Mouse (Mus musculus): ENCODE results near the gene L3mbtl1. TPM values are rescaled to one million over a fixed set of nuclear protein-coding genes. Genes with fewer than 3 reads are reported as not detected.

The L3mbtl1 gene
- polyA plus RNA-seq, 1 experiment from 2014 or later, result 0.11 TPM

GRCm38 (mm10) chr2:162985923-162986322, 42.7 kb downstream of the L3mbtl1 start:
- no peaks in the 10 kb centered on the region for H3K36me3 ChIP-seq
- no peak for DNase-seq (ENCODE audit: low spot score)
- no peaks in the 10 kb centered on the region for H3K9me3 ChIP-seq (replicated peaks)
- 0 out of 2 replicates have a peak, but pooled peaks cover 6% of the 10 kb centered on the region for H3K4me1 ChIP-seq
- no peaks in the 10 kb centered on the region for H3K27me3 ChIP-seq (ENCODE audit: low read depth, poor library complexity, severe bottlenecking)
- 78% methylated on average over 3 of the region's 3 CpGs for WGBS
- no peak overlapping the region for H3K4me3 ChIP-seq
- no peak overlapping the region for H3K27ac ChIP-seq

- Histone ChIP-seq H3K9me3 (replicated peaks) (no peaks in the 10 kb centered on the region), H3K27me3 (ENCODE audit: low read depth, poor library complexity, severe bottlenecking) (no peaks in the 10 kb centered on the region)
Measured at GRCm38 (mm10) chr2:162986764-162987163, 43.5 kb downstream of the L3mbtl1 start.

GRCm38 (mm10) chr2:162987218-162987617, 43.9 kb downstream of the L3mbtl1 start, which contains the start of gene Sgk2:
TSS of gene Sgk2 (plus strand) at chr2:162987330.
- 64% methylated on average over 8 of the region's 8 CpGs for WGBS
- Histone ChIP-seq H3K27ac (no peak within 1 kb of the TSS), H3K4me1 (0 out of 2 replicates have a peak, but pooled peaks cover 6% of the 10 kb centered on the region), H3K9me3 (replicated peaks) (no peaks in the 10 kb centered on the region), H3K4me3 (no peak within 1 kb of the TSS), H3K27me3 (ENCODE audit: low read depth, poor library complexity, severe bottlenecking) (no peaks in the 10 kb centered on the region), H3K36me3 (no peaks in the 10 kb centered on the region)
- DNase-seq (ENCODE audit: low spot score), result no peak

More at GRCm38 (mm10) chr2:162986764-162987163, 43.5 kb downstream of the L3mbtl1 start:
- no peak for DNase-seq (ENCODE audit: low spot score)
- Histone ChIP-seq H3K27ac (no peak overlapping the region), H3K4me1 (0 out of 2 replicates have a peak, but pooled peaks cover 6% of the 10 kb centered on the region), H3K4me3 (no peak overlapping the region), H3K36me3 (no peaks in the 10 kb centered on the region)
- WGBS, result 93% methylated on average over 3 of the region's 3 CpGs

GRCm38 (mm10) chr2:162988235-162988634, 45.0 kb downstream of the L3mbtl1 start:
- WGBS, result 89% methylated on average over 4 of the region's 4 CpGs

GRCm38 (mm10) chr2:162991394-162992083, 48.3 kb downstream of the L3mbtl1 start:
- no peaks in the 10 kb centered on the region for H3K9me3 ChIP-seq (replicated peaks)
- H3K4me1 ChIP-seq, result 0 out of 2 replicates have a peak, but pooled peaks cover 6% of the 10 kb centered on the region
- no peak for DNase-seq (ENCODE audit: low spot score)
- no peaks in the 10 kb centered on the region for H3K27me3 ChIP-seq (ENCODE audit: low read depth, poor library complexity, severe bottlenecking)
- H3K4me3 ChIP-seq, result no peak overlapping the region
- H3K27ac ChIP-seq, result no peak overlapping the region
- no peaks in the 10 kb centered on the region for H3K36me3 ChIP-seq
- 43% methylated on average over 6 of the region's 6 CpGs for WGBS

More at GRCm38 (mm10) chr2:162988235-162988634, 45.0 kb downstream of the L3mbtl1 start:
- 0 out of 2 replicates have a peak, but pooled peaks cover 6% of the 10 kb centered on the region for H3K4me1 ChIP-seq
- H3K27me3 ChIP-seq (ENCODE audit: low read depth, poor library complexity, severe bottlenecking), result no peaks in the 10 kb centered on the region
- DNase-seq (ENCODE audit: low spot score), result no peak
- no peaks in the 10 kb centered on the region for H3K36me3 ChIP-seq
- no peak overlapping the region for H3K27ac ChIP-seq
- no peak overlapping the region for H3K4me3 ChIP-seq
- no peaks in the 10 kb centered on the region for H3K9me3 ChIP-seq (replicated peaks)

- DNase-seq (ENCODE audit: low spot score), result no peak
- no peaks in the 10 kb centered on the region for H3K36me3 ChIP-seq
- H3K4me1 ChIP-seq, result 0 out of 2 replicates have a peak, but pooled peaks cover 3% of the 10 kb centered on the region
- H3K27ac ChIP-seq, result no peak overlapping the region
- no peaks in the 10 kb centered on the region for H3K9me3 ChIP-seq (replicated peaks)
- H3K27me3 ChIP-seq (ENCODE audit: low read depth, poor library complexity, severe bottlenecking), result no peaks in the 10 kb centered on the region
- no peak overlapping the region for H3K4me3 ChIP-seq
Measured at GRCm38 (mm10) chr2:162992084-162992437, 48.8 kb downstream of the L3mbtl1 start.

GRCm38 (mm10) chr2:162993881-162994616, 50.8 kb downstream of the L3mbtl1 start:
- Histone ChIP-seq H3K4me3 (no peak overlapping the region), H3K4me1 (peaks cover 4% of the 10 kb centered on the region; the same call in 1 of the 2 replicates), H3K27ac (no peak overlapping the region), H3K9me3 (replicated peaks) (no peaks in the 10 kb centered on the region), H3K27me3 (ENCODE audit: low read depth, poor library complexity, severe bottlenecking) (no peaks in the 10 kb centered on the region), H3K36me3 (no peaks in the 10 kb centered on the region)
- DNase-seq (ENCODE audit: low spot score), result no peak
- WGBS, result 81% methylated on average over 9 of the region's 9 CpGs

GRCm38 (mm10) chr2:162998528-162999230, 55.4 kb downstream of the L3mbtl1 start:
- Histone ChIP-seq H3K27ac (no peak overlapping the region), H3K4me3 (peak overlapping the region; percentile 33), H3K9me3 (replicated peaks) (no peaks in the 10 kb centered on the region), H3K4me1 (peaks cover 6% of the 10 kb centered on the region; the same call in 1 of the 2 replicates), H3K27me3 (ENCODE audit: low read depth, poor library complexity, severe bottlenecking) (no peaks in the 10 kb centered on the region), H3K36me3 (no peaks in the 10 kb centered on the region)
- DNase-seq (ENCODE audit: low spot score), result peak; percentile 74
- 28% methylated on average over 18 of the region's 18 CpGs for WGBS

- Histone ChIP-seq H3K27ac (no peak overlapping the region), H3K9me3 (replicated peaks) (no peaks in the 10 kb centered on the region), H3K36me3 (no peaks in the 10 kb centered on the region), H3K4me3 (no peak overlapping the region), H3K4me1 (peaks cover 6% of the 10 kb centered on the region; the same call in 1 of the 2 replicates), H3K27me3 (ENCODE audit: low read depth, poor library complexity, severe bottlenecking) (no peaks in the 10 kb centered on the region)
- DNase-seq (ENCODE audit: low spot score), result peak; percentile 49
- 28% methylated on average over 3 of the region's 3 CpGs for WGBS
Measured at GRCm38 (mm10) chr2:162999744-163000143, 56.5 kb downstream of the L3mbtl1 start.

GRCm38 (mm10) chr2:163001071-163001470, 57.8 kb downstream of the L3mbtl1 start:
- no peak for DNase-seq (ENCODE audit: low spot score)
- no peak overlapping the region for H3K27ac ChIP-seq

GRCm38 (mm10) chr2:163007299-163007698, 64.0 kb downstream of the L3mbtl1 start:
- no peaks in the 10 kb centered on the region for H3K9me3 ChIP-seq (replicated peaks)
- H3K27ac ChIP-seq, result no peak overlapping the region
- 83% methylated on average over 4 of the region's 4 CpGs for WGBS
- no peak overlapping the region for H3K4me3 ChIP-seq
- no peaks in the 10 kb centered on the region for H3K36me3 ChIP-seq
- no peak for DNase-seq (ENCODE audit: low spot score)
- H3K27me3 ChIP-seq (ENCODE audit: low read depth, poor library complexity, severe bottlenecking), result no peaks in the 10 kb centered on the region
- no peaks in the 10 kb centered on the region for H3K4me1 ChIP-seq

More at GRCm38 (mm10) chr2:163001071-163001470, 57.8 kb downstream of the L3mbtl1 start:
- H3K4me3 ChIP-seq, result no peak overlapping the region
- H3K4me1 ChIP-seq, result peaks cover 6% of the 10 kb centered on the region; the same call in 1 of the 2 replicates
- 91% methylated on average over 1 of the region's 1 CpGs for WGBS
- H3K27me3 ChIP-seq (ENCODE audit: low read depth, poor library complexity, severe bottlenecking), result no peaks in the 10 kb centered on the region
- no peaks in the 10 kb centered on the region for H3K9me3 ChIP-seq (replicated peaks)
- no peaks in the 10 kb centered on the region for H3K36me3 ChIP-seq

- no peaks in the 10 kb centered on the region for H3K27me3 ChIP-seq (ENCODE audit: low read depth, poor library complexity, severe bottlenecking)
- H3K36me3 ChIP-seq, result no peaks in the 10 kb centered on the region
- no peaks in the 10 kb centered on the region for H3K9me3 ChIP-seq (replicated peaks)
- peaks cover 12% of the 10 kb centered on the region for H3K4me1 ChIP-seq
- H3K4me3 ChIP-seq, result peak within 1 kb of the TSS; percentile 87
- peak within 1 kb of the TSS; percentile 86 for H3K27ac ChIP-seq
- under 1% methylated on average over 57 of the region's 57 CpGs for WGBS
- peak; percentile 94 for DNase-seq (ENCODE audit: low spot score)
Measured at GRCm38 (mm10) chr2:163016916-163017743, 73.9 kb downstream of the L3mbtl1 start, which contains the start of gene Ift52. TSS of gene Ift52 (plus strand) at chr2:163017354.
